Mouse (Mus musculus) mouse trophoblast stem cell (cell line): ENCODE data around the gene Jakmip3.

Experiments
- in situ Hi-C, 2 experiments: fragments of 300-500 bp; cut with MseI, MboI; formaldehyde crosslinking; loops; 2 replicates in 1 of 2; 3 replicates in 1 of 2; pipeline ENCODE4 v1.15.1; 2025

Jakmip3 gene

GRCm38 (mm10) chr7:139094761-139095160, 154.2 kb downstream of the Jakmip3 start:
- in situ Hi-C loops = no loop called here

GRCm38 (mm10) chr7:139095282-139095681, 154.8 kb downstream of the Jakmip3 start:
- in situ Hi-C loops = no loop called here

GRCm38 (mm10) chr7:139096399-139096798, 155.9 kb downstream of the Jakmip3 start:
- in situ Hi-C loops = no loop called here

- in situ Hi-C loops = no loop called here
Measured at GRCm38 (mm10) chr7:139100531-139101095, 160.1 kb downstream of the Jakmip3 start.

GRCm38 (mm10) chr7:139101286-139101804, 160.8 kb downstream of the Jakmip3 start:
- in situ Hi-C loops = no loop called here

- in situ Hi-C loops = no loop called here
Measured at GRCm38 (mm10) chr7:139101826-139102225, 161.3 kb downstream of the Jakmip3 start.

GRCm38 (mm10) chr7:139103960-139104381, 163.4 kb downstream of the Jakmip3 start:
- in situ Hi-C loops = no loop called here

- in situ Hi-C loops = no loop called here
Measured at GRCm38 (mm10) chr7:139105076-139105475, 164.5 kb downstream of the Jakmip3 start.

GRCm38 (mm10) chr7:139105705-139106104, 165.2 kb downstream of the Jakmip3 start:
- in situ Hi-C loops = no loop called here

- in situ Hi-C loops = no loop called here
Measured at GRCm38 (mm10) chr7:139107908-139108650, 167.5 kb downstream of the Jakmip3 start.

GRCm38 (mm10) chr7:139119152-139119774, 178.7 kb downstream of the Jakmip3 start:
- in situ Hi-C loops = no loop called here

GRCm38 (mm10) chr7:139119775-139120153, 179.2 kb downstream of the Jakmip3 start:
- in situ Hi-C loops = loop anchor here (5.0 kb wide), 1 partner anchor 78 kb away; no protein-coding TSS in a partner anchor

GRCm38 (mm10) chr7:139125881-139126280, 185.4 kb downstream of the Jakmip3 start:
- in situ Hi-C loops = no loop called here

GRCm38 (mm10) chr7:139126549-139126948, 186.0 kb downstream of the Jakmip3 start:
- in situ Hi-C loops = no loop called here

- in situ Hi-C loops = no loop called here
Measured at GRCm38 (mm10) chr7:139128994-139129393, 188.5 kb downstream of the Jakmip3 start.

GRCm38 (mm10) chr7:139130361-139130760, 189.8 kb downstream of the Jakmip3 start:
- in situ Hi-C loops = no loop called here

- in situ Hi-C loops = no loop called here
Measured at GRCm38 (mm10) chr7:139131538-139131937, 191.0 kb downstream of the Jakmip3 start.

GRCm38 (mm10) chr7:139133446-139133845, 192.9 kb downstream of the Jakmip3 start:
- in situ Hi-C loops = no loop called here
